Mouse (Mus musculus) adrenal gland, postnatal 10 days (tissue): Measurements from ENCODE around the gene B4gat1. TPM values are rescaled to one million over a fixed set of nuclear protein-coding genes. Genes with fewer than 3 reads are reported as not detected.
"Not testable (repeated sequence)": the region's sequence is repeated elsewhere in the genome, so short reads cannot be mapped to it uniquely, and the experiment has no call there.

Experiments
- DNase-seq: peaks from one replicate; pipeline ENCODE4 v3.0.0; 2021; ENCODE audit warnings: mixed read lengths
- total RNA-seq, 2 experiments: library from RNA; stranded (reverse); gene quantifications; 2 replicates each; pipeline ENCODE4 v1.2.3; 2021

The B4gat1 gene
- total RNA-seq, 2 experiments from 2014 or later, result 28.7 to 35.7 TPM

DNA sequence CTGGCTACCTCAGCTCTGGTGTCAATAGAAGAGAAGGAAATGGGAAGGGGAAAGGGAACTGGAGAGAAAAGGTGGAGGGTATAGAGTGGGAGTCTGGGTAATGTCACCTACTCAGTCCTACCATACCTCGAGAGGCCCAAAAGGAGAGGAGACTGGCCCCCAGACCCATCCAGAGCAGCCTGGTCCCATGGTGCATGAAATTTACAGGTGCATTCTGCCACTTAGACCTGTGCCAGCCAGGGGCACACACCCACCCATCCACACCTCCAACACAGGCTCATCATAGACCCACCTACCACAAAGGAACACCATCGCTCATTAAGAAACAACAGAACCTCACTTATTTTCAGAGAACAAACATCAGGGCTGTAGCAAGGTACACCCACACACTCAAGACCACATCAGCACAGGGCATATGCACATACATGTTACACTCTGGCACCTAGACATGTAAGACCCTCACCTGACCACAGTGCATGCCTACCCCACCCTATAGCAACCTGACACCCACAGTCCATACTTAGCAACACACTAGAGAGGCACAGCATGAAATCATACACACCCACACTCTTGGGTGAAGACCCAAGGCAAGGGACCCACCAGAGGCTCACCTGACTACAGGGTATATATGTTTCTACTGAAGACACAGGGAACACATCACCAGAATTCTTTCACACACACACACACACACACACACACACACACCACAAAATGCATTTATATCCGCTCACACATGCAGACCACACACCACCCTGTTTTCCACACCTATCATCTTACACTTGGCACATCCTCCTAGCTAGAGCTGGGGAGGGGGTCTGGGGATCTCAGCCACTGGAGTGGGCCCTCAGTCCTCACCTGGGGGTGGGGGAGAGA lies 45.6 kb downstream of the B4gat1 start:
- DNase-seq, result no peak

DNA sequence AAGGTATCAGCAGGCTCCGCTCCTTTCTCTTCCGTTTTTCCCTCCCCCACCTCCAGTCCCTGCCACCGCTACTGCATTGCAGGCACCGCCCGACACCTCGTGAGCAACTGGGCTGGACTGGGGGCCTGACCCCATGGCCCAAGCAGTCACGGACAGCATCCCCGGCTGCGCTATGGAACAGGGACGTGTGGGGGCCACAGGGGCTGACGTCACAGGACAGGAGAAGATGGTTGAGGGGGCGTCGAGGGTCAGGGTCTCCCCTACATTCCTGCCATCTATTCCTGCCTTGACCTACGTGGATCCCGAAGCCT lies 46.2 kb downstream of the B4gat1 start:
- DNase-seq, result no peak

DNA sequence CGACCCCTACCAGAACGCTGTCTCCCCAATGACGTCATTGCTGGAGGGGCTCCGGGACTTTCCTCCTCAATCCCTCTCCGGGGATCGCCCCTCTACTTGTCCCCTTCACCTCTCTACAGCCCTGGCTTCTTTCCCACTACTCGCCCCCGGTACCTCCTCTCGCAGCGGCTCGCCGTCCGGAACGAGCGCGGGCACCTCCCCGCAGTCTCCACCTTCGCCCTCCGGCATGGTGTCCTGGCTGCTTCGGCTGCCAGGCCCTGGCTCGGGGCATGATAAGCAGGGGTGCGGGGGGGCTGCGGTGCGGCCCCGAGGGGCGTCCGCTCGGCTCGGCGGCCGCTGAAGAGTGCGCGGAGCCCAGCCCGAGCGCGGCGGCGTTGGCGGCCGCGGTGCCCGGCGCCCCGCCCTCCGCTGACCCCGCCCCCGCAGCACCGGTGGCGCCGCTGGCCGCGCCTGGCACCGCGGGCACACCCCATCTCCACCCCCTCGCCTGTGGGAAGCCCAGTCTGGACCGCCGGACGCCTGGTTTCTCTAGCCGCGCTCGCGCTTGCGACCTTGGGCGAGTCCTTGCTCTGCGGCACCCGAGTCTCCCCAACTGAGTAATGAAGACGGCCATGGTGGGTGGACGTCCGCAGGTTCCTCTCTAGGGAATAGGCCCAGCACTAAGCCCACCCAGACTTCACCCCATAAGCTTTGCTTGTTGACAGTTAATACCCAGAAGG lies 46.7 kb downstream of the B4gat1 start, which contains the start of gene Tmem151a:
Tmem151a (minus strand) TSS at position 387 of the 719 bp plus-strand sequence.
- peak; percentile 75 for DNase-seq

GRCm38 (mm10) chr19:5086533-5086932 lies 47.9 kb downstream of the B4gat1 start:
- DNase-seq, result not testable (repeated sequence)

DNA sequence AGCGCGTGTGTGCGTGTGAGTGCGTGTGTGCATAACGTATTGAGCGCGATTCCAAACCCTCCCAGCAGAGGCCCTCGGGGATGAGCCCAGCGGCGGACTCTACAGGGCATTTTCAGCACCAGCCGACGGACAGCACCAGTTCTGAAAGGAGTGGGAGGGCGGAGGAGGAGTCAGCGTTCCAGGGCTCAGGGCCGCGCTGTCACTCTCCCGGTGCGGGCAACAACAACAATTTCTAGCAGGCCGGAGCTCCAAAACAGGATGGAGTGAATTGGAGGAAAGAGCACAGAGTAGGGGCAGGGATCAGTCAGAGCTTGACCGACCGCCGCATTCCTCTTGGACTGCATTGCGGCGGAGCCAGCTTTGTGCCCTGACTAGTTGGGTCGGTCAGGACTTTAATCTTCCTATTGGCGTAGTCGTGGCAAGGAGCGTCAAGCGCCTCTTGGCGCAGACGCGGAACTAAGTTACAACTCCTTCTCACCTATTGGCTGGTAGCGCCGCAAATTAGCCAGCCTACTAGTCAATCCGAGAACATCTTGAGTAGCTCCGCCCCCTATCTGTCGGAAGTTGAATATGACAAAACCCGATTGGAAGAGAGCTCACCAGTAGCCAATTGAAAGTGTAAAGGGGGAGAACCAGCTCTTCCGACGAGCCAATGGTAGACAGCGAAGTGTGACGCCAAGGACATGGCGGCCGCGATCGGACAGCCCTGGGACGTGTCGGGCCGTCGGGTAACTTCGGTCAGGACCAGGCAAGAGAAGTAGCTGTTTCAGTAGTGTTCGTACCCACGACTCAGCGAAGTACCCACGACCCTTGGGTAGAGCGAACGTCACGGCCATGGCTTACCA lies 49.5 kb downstream of the B4gat1 start, which contains the start of gene Yif1a:
Yif1a (plus strand) TSS at position 655 of the 845 bp plus-strand sequence.
- DNase-seq, result peak; percentile 95

- DNase-seq, result no peak
These were observed 50.7 kb downstream of the B4gat1 start for GRCm38 (mm10) chr19:5089324-5089723.

Other genes with a start within 250 kb of the B4gat1 start
- gene Rbm4, start 244.9 kb upstream of the B4gat1 start, total RNA-seq, result 10 to 100 TPM; 50.6 to 60.8 TPM
- gene Gm21992, start 227.2 kb upstream of the B4gat1 start, total RNA-seq, result 10 to 100 TPM; 18.7 to 19.9 TPM
- gene Rbm14, start 227.2 kb upstream of the B4gat1 start, total RNA-seq, result 10 to 100 TPM; 47.0 to 50.2 TPM
- 100 to 1,000 TPM; 109 to 114 TPM for gene Ccs, start 199.5 kb upstream of the B4gat1 start, total RNA-seq
- under 1 TPM in 1 of 2 experiments, not detected in 1; 0.12 TPM for gene Ccdc87, start 199.5 kb upstream of the B4gat1 start, total RNA-seq
- 100 to 1,000 TPM; 205 to 216 TPM for gene Ctsf, start 183.7 kb upstream of the B4gat1 start, total RNA-seq
- 10 to 100 TPM; 70.8 to 96.2 TPM for gene Actn3, start 160.9 kb upstream of the B4gat1 start, total RNA-seq
- gene Zdhhc24, start 160.2 kb upstream of the B4gat1 start, total RNA-seq, result 10 to 100 TPM; 12.5 to 13.9 TPM
- 10 to 100 TPM in 1 of 2 experiments, 1 to 10 TPM in 1; 7.4 to 10.3 TPM for gene Bbs1, start 132.2 kb upstream of the B4gat1 start, total RNA-seq
- 10 to 100 TPM; 74.1 to 83.4 TPM for gene Dpp3, start 110.5 kb upstream of the B4gat1 start, total RNA-seq
- gene Peli3, start 95.7 kb upstream of the B4gat1 start, total RNA-seq, result 1 to 10 TPM; 2.8 to 3.9 TPM
- 10 to 100 TPM; 72.0 to 75.1 TPM for gene Mrpl11, start 76.7 kb upstream of the B4gat1 start, total RNA-seq
- under 1 TPM; 0.15 to 0.24 TPM for gene Npas4, start 48.5 kb upstream of the B4gat1 start, total RNA-seq
- 1 to 10 TPM; 3.2 to 5.1 TPM for gene Slc29a2, start 15.0 kb upstream of the B4gat1 start, total RNA-seq
- 1 to 10 TPM; 1.8 to 2.8 TPM for gene AC124502.3, start 65 bp downstream of the B4gat1 start, total RNA-seq
- 10 to 100 TPM; 22.1 to 25.4 TPM for gene Brms1, start 2.5 kb downstream of the B4gat1 start, total RNA-seq
- gene Rin1, start 11.7 kb downstream of the B4gat1 start, total RNA-seq, result 1 to 10 TPM; 1.7 to 3.7 TPM
- 10 to 100 TPM; 28.1 to 37.5 TPM for gene Cd248, start 29.3 kb downstream of the B4gat1 start, total RNA-seq
- gene Tmem151a, start 46.7 kb downstream of the B4gat1 start, total RNA-seq, result 1 to 10 TPM; 2.4 to 3.2 TPM
- gene Yif1a, start 49.7 kb downstream of the B4gat1 start, total RNA-seq, result 10 to 100 TPM; 88.3 to 96.8 TPM
- gene Cnih2, start 59.7 kb downstream of the B4gat1 start, total RNA-seq, result 1 to 10 TPM; 5.0 to 5.1 TPM
- 100 to 1,000 TPM; 179 to 197 TPM for gene Rab1b, start 68.2 kb downstream of the B4gat1 start, total RNA-seq
- 10 to 100 TPM; 28.0 to 40.2 TPM for gene Klc2, start 79.7 kb downstream of the B4gat1 start, total RNA-seq
- gene Pacs1, start 234.3 kb downstream of the B4gat1 start, total RNA-seq, result 10 to 100 TPM; 23.3 to 28.7 TPM